Mouse (Mus musculus) heart, embryonic 14.5 days (tissue): ENCODE results near the gene Edem3. TPM values are rescaled to one million over a fixed set of nuclear protein-coding genes. Genes with fewer than 3 reads are reported as not detected.
"Not testable (repeated sequence)": the region's sequence is repeated elsewhere in the genome, so short reads cannot be mapped to it uniquely, and the experiment has no call there.

Source experiments
- ATAC-seq: fragments of 200-750 bp; cut with Nextera tagmentation; 2 replicates; pipeline ENCODE4 v1.8.0; 2017; ENCODE audit warnings: low read depth, moderate TSS enrichment; ENCODE audit not compliant: insufficient number of reproducible peaks, insufficient read depth, low FRiP score
- H3K27ac ChIP-seq, 2 experiments: fragments of 200-500 bp in 1 of 2; fragments of 300-500 bp in 1 of 2; sonication (generic) in 1 of 2; replicated peaks in 1 of 2; 2 replicates each; pipeline ENCODE4 v1.5.1; 2012 to 2014; ENCODE audit warnings: low read depth in 2 of 2, low read length in 2 of 2, control low read depth in 1 of 2, mild to moderate bottlenecking in 1 of 2, mixed read lengths in 1 of 2; ENCODE audit not compliant: control insufficient read depth in 1 of 2, insufficient read depth in 1 of 2
- H3K27me3 ChIP-seq: fragments of 300-500 bp; sonication (generic); 2 replicates; pipeline ENCODE4 v1.6.1; 2014; ENCODE audit warnings: mild to moderate bottlenecking, low read length, control low read depth; ENCODE audit not compliant: control insufficient read depth, insufficient read depth
- H3K36me3 ChIP-seq: fragments of 300-500 bp; sonication (generic); 2 replicates; pipeline ENCODE4 v1.6.1; 2014; ENCODE audit warnings: mild to moderate bottlenecking, control low read depth, low read length, mixed read lengths; ENCODE audit not compliant: control insufficient read depth, insufficient read depth
- H3K4me1 ChIP-seq, 2 experiments: fragments of 200-500 bp in 1 of 2; fragments of 300-500 bp in 1 of 2; sonication (generic) in 1 of 2; 2 replicates each; pipeline ENCODE4 v1.6.1; 2012 to 2014; ENCODE audit warnings: low read length in 2 of 2, control low read depth in 1 of 2, mixed read lengths in 1 of 2; ENCODE audit not compliant: control insufficient read depth in 2 of 2, insufficient read depth in 2 of 2
- H3K4me2 ChIP-seq: fragments of 300-500 bp; sonication (generic); 2 replicates; pipeline ENCODE4 v1.6.1; 2014; ENCODE audit warnings: mild to moderate bottlenecking, low read length
- H3K4me3 ChIP-seq, 2 experiments: fragments of 200-500 bp in 1 of 2; fragments of 300-500 bp in 1 of 2; sonication (generic) in 1 of 2; 2 replicates each; pipeline ENCODE4 v1.5.1; 2012 to 2014; ENCODE audit warnings: low read length in 2 of 2, mild to moderate bottlenecking in 2 of 2, control low read depth in 1 of 2, low read depth in 1 of 2, moderate library complexity in 1 of 2; ENCODE audit not compliant: control insufficient read depth in 1 of 2, insufficient read depth in 1 of 2
- H3K9ac ChIP-seq: fragments of 300-500 bp; sonication (generic); 2 replicates; pipeline ENCODE4 v1.6.1; 2014; ENCODE audit warnings: mild to moderate bottlenecking, low read length
- H3K9me3 ChIP-seq: fragments of 300-500 bp; sonication (generic); 2 replicates; pipeline ENCODE4 v1.6.1; 2016; ENCODE audit warnings: low read length, control low read depth; ENCODE audit not compliant: control insufficient read depth
- WGBS: fragments of 180-500 bp; shearing (Covaris S2); extraction: QIAGEN DNeasy Blood & Tissue Kit; methylation state at CpG from one replicate; pipeline ENCODE4 v1.1.7; 2014; 5-methylcytosine and 5-hydroxymethylcytosine counted together
- polyA plus RNA-seq: library from polyadenylated mRNA; unstranded; fragments of >200 nt; fragmentation: Nextera tagmentation; extraction: Ambion mirVana; gene quantifications from 2 replicates; pipeline ENCODE4 v1.2.1, GENCODE M21; 2014

The Edem3 gene
- polyA plus RNA-seq, 1 experiment from 2014 or later = 17.1 TPM

DNA sequence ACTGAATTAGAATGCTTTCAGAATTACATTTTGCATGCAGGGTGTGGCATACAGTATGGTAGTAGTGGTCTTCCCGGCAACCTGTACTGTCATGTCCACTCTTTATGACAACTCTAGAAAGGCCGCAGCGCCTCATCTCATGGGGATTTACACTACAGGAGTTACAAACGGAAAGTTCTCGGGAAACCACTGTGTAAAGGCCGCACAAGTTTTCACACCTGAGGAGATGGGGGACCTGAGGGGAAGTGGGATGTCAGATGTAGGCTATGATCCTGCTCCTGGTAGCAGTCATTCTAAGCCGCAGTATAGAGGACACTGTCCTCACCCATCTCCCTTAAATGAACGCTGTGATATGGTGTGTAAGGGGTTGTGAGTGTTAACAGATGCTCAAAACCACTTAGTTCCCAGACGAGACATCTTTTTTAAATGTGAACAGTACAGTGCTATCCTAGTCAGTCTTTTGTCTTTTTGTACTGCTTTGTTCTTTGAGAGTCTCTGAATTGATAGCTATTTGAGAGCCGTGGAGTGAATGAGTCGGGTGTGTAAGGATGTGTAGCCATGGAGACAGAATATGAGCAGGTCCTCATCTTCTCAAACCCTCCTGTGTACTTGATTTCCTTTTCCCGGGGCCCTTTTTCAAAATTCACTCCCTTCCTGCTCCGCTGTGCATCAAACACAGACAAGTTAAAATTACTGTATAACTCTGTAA lies 57.0 kb downstream of the Edem3 start:
- 82% methylated on average over 13 of the region's 13 CpGs for WGBS
- Histone ChIP-seq H3K9me3 (no peaks in the 10 kb centered on the region), H3K27me3 (no peaks in the 10 kb centered on the region), H3K36me3 (peaks cover 71% of the 10 kb centered on the region), H3K4me2 (no peak overlapping the region), H3K4me1 (no peaks in the 10 kb centered on the region), H3K9ac (no peak overlapping the region), H3K27ac (no peak overlapping the region), H3K4me3 (no peak overlapping the region)
- ATAC-seq = no peak

DNA sequence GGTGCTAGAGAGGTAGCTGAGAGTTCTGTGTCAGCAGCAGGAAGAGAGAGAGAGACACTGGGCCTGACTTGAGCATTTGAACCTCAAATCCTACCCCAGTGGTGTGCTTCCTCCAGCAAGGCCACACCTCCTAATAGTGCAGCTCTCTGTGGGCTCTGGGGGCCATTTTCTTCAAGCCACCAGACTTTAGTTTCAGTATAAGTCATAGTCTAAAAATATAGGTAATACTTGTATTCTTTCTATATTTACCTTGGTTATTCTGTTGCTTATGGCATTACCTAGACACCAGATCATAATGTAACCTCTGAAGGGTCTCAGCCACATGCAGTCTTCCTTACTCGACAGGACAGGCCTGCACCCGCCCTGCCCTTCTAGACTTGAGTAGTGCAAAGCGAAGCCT lies 60.9 kb downstream of the Edem3 start:
- no peak for ATAC-seq

DNA sequence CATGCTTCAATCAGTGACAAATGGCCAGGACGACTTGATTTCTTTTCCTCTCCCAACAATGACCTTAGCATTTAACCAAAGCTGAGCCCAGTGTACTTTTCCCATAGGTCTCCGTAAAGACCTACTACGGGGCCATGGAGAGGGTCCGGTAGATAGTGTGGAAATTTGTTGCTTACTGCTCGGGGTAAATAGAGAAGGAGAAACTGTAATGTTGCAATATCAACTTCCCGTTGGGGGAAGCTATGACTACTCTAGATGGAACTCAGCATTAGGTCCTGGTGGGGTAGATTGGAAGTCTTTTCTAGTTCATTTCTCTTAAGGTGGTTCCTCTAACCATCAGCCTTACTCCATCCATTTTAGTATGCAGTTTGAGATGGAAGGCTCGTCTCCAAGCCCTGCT lies 64.0 kb downstream of the Edem3 start:
- Histone ChIP-seq H3K27ac (no peak overlapping the region), H3K9ac (no peak overlapping the region), H3K4me2 (no peak overlapping the region), H3K4me3 (no peak overlapping the region), H3K9me3 (no peaks in the 10 kb centered on the region), H3K4me1 (no peaks in the 10 kb centered on the region), H3K36me3 (peaks cover 42% of the 10 kb centered on the region), H3K27me3 (no peaks in the 10 kb centered on the region)
- no peak for ATAC-seq
- WGBS = 81% methylated on average over 7 of the region's 7 CpGs

More for the DNA sequence above, 60.9 kb downstream of the Edem3 start:
- H3K4me1 ChIP-seq = no peaks in the 10 kb centered on the region
- H3K9ac ChIP-seq = no peak overlapping the region
- H3K9me3 ChIP-seq = no peaks in the 10 kb centered on the region
- H3K27me3 ChIP-seq = no peaks in the 10 kb centered on the region
- no peak overlapping the region for H3K4me3 ChIP-seq
- 91% methylated on average over 3 of the region's 3 CpGs for WGBS
- no peak overlapping the region for H3K4me2 ChIP-seq
- H3K27ac ChIP-seq = no peak overlapping the region
- H3K36me3 ChIP-seq = peaks cover 63% of the 10 kb centered on the region

DNA sequence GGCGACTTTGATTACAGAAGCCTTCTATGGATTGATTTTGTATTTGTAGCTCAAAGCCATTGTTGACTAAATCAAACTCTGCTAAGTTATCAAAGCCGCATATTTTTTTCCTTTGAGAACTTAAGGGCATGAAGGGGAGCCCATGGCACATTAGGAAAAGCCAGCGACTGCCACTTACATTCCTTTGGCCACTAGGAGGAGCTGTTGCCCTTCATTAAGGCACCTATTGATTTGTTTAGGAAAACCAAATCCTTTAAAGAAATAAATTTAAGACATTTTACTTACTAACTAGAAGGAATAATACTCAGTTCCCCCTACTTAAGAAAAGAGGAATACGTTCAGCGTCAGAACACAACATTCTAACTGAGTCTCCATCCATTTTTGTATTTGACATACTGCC lies 65.3 kb downstream of the Edem3 start:
- peaks cover 35% of the 10 kb centered on the region for H3K36me3 ChIP-seq
- H3K27me3 ChIP-seq = no peaks in the 10 kb centered on the region
- no peaks in the 10 kb centered on the region for H3K4me1 ChIP-seq
- 28% methylated on average over 5 of the region's 5 CpGs for WGBS
- no peaks in the 10 kb centered on the region for H3K9me3 ChIP-seq
- no peak overlapping the region for H3K27ac ChIP-seq
- no peak overlapping the region for H3K4me2 ChIP-seq
- no peak overlapping the region for H3K9ac ChIP-seq
- ATAC-seq = no peak
- H3K4me3 ChIP-seq = no peak overlapping the region

DNA sequence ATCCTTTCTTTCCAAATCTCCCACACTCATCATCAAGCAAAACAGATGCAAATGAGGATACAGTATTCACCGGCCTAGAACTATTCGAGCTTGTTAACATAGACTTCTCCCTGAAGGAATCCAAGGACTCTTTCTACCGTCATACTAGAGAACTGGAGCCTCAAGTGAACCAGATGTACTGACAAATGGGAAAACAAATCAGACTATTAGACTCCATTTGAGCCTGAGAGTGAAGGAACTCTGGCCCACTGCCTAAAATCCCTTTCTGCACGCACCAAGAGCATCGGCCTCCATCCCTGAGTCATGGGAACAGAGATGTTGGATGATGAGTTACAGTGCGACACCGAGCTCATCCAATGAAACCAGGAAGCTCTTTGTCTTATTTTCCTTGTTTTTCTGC lies 69.9 kb downstream of the Edem3 start:
- no peak overlapping the region for H3K9ac ChIP-seq
- H3K9me3 ChIP-seq = peaks cover 1% of the 10 kb centered on the region; the same call in 1 of the 2 replicates
- H3K27me3 ChIP-seq = no peaks in the 10 kb centered on the region
- no peak for ATAC-seq
- no peak overlapping the region for H3K27ac ChIP-seq
- no peaks in the 10 kb centered on the region for H3K4me1 ChIP-seq
- no peak overlapping the region for H3K4me2 ChIP-seq
- no peak overlapping the region for H3K4me3 ChIP-seq
- WGBS = 80% methylated on average over 7 of the region's 7 CpGs
- H3K36me3 ChIP-seq = no peaks in the 10 kb centered on the region

GRCm38 (mm10) chr1:151831791-151832190 lies 76.6 kb downstream of the Edem3 start:
- Histone ChIP-seq H3K9ac (no peak overlapping the region), H3K4me3 (no peak overlapping the region), H3K27me3 (no peaks in the 10 kb centered on the region), H3K36me3 (no peaks in the 10 kb centered on the region), H3K4me1 (no peaks in the 10 kb centered on the region), H3K9me3 (peaks cover 12% of the 10 kb centered on the region), H3K27ac (no peak overlapping the region), H3K4me2 (no peak overlapping the region)
- WGBS = 75% methylated on average over 3 of the region's 3 CpGs
- no peak for ATAC-seq

- WGBS = 84% methylated on average over 4 of the region's 4 CpGs
- Histone ChIP-seq H3K9me3 (peaks cover 9% of the 10 kb centered on the region), H3K4me2 (no peak overlapping the region), H3K27me3 (no peaks in the 10 kb centered on the region), H3K4me1 (no peaks in the 10 kb centered on the region), H3K4me3 (no peak overlapping the region), H3K9ac (no peak overlapping the region), H3K27ac (no peak overlapping the region), H3K36me3 (no peaks in the 10 kb centered on the region)
- ATAC-seq = no peak
These were observed 80.1 kb downstream of the Edem3 start for GRCm38 (mm10) chr1:151835261-151835660.

- not testable (repeated sequence) for ATAC-seq
These were observed 85.2 kb downstream of the Edem3 start for GRCm38 (mm10) chr1:151840345-151840744.

More at GRCm38 (mm10) chr1:151840345-151840744, 85.2 kb downstream of the Edem3 start:
- H3K9me3 ChIP-seq, H3K4me2 ChIP-seq, H3K4me1 ChIP-seq, H3K27ac ChIP-seq, H3K4me3 ChIP-seq, H3K27me3 ChIP-seq, H3K9ac ChIP-seq, H3K36me3 ChIP-seq: not testable (repeated sequence)
- 100% methylated on average over 1 of the region's 1 CpGs for WGBS
